Mouse (Mus musculus): ENCODE measurements around the gene Lhx3.

Gene Lhx3

DNA sequence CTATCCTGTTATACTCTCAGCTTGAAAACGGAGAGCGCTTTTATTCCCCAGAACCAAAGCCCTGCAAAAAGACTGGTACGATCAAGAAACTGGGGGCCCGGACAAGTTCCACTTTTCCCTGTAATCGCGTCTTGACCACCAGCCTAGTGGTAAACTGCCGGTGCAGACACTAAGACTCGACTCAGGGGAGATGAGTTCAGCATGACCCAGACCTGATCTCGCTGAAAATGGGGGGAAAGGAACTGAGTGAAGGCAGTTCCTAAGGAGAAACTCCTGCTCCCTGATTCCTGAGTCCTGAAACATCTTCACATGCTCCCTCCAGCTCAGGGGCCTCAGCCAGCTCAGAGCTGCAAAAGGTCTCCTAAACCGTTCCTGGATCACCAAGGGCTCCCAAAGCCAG lies 2.3 kb downstream of the Lhx3 start:
- in situ Hi-C loops (cut with MboI; ENCODE audit: low pct_unique_long_range_greater_than_20kb in 1 of 2, low sequenced_read_pairs in 2 of 2, unreplicated experiment in 1 of 2), result no loop called here

DNA sequence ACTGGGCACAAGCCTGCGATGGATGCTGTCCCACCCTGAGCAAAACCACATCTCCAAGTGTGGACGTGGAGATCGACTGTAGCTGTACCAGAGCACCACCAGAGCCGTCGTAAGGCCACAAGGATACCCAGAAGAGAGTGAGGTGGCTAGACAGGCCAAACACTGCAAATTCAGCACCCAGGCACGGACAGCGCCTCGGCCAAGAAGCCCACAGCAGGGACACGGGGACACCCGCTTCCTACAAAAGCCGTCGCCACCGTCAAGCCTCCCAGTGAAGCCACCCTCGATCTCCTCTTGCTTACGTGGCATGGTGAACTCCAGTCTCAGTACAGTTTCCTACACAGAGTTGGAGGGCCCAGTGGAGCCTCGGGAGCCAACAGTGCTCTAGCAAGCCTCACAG lies 3.0 kb downstream of the Lhx3 start:
- in situ Hi-C loops (cut with MboI; ENCODE audit: low pct_unique_long_range_greater_than_20kb in 1 of 2, low sequenced_read_pairs in 2 of 2, unreplicated experiment in 1 of 2), result no loop called here

- in situ Hi-C loops (cut with MboI; ENCODE audit: low pct_unique_long_range_greater_than_20kb in 1 of 2, low sequenced_read_pairs in 2 of 2, unreplicated experiment in 1 of 2), result no loop called here
These were observed 5.1 kb downstream of the Lhx3 start for GRCm38 (mm10) chr2:26202849-26203475.

DNA sequence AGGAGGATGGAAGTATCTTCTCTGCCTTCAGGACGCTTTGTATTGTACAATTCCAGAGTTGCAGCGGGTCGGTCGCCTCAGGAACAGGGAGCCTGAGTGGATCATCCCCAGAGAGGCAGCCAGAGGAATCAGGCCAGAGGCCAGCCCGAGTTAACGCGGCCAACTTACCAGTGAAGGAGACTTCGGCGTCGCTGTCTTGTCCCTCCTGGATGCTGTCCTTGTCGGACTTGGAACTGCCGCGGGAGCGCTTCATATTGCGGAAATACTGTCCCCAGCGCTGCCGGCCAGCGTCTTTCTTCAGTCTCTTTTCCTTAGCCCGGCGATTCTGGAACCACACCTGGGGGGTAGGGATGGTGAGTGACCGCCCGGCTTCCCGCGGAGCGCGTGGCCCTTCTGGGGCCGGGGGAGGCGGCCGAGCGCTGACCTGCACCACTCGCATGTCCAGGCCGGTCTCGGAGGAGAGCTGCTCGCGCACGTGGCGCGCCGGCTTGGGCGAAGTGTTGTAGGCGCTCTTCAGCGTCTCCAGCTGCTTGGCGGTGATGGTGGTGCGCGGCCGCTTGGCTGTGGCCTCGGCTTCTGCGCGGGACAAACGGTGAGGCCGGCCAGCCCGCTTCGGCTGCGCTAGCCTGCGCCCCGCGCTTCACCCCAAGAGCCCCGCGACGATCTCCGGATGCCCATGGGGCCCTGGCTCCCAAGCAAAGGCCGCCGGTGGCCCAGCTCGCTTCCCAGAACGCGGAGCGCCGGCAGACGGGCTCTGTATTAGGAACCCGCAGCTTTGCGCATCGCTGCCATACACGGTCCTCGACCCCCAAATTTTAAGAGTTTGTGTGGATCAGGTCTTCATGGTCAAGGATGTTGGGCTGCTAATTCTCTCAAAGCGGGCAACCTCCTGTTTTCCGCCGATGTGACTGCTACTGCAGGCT lies 5.9 kb downstream of the Lhx3 start:
- in situ Hi-C loops (cut with MboI; ENCODE audit: low pct_unique_long_range_greater_than_20kb in 1 of 2, low sequenced_read_pairs in 2 of 2, unreplicated experiment in 1 of 2), result no loop called here

- in situ Hi-C loops (cut with MboI; ENCODE audit: low pct_unique_long_range_greater_than_20kb in 1 of 2, low sequenced_read_pairs in 2 of 2, unreplicated experiment in 1 of 2), result no loop called here
These were observed 9.6 kb downstream of the Lhx3 start for GRCm38 (mm10) chr2:26198488-26198887.

- in situ Hi-C loops (cut with MboI; ENCODE audit: low pct_unique_long_range_greater_than_20kb in 1 of 2, low sequenced_read_pairs in 2 of 2, unreplicated experiment in 1 of 2), result no loop called here
These were observed 13.3 kb downstream of the Lhx3 start for GRCm38 (mm10) chr2:26194552-26195339.

DNA sequence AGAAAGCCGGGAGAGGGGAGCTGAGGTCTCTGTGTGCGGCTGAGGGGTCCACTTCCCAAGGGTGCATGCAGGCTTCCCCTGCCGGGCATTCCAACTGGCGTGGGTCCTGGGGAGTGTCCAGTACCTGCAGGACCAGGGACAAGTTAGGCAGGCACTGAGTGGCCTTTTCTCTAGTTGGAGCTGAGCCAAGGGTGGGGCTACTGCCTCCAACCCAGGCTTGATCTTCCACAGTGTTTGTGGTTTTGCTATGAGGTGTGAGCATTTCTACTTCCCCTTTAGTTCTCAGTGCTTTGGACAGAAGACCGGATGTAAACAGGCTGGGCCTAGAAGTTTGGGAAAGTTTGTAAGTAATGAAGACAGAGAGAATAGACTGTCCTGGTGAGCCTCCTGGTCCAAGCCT lies 19.6 kb downstream of the Lhx3 start:
- in situ Hi-C loops (cut with MboI; ENCODE audit: low pct_unique_long_range_greater_than_20kb in 1 of 2, low sequenced_read_pairs in 2 of 2, unreplicated experiment in 1 of 2), result no loop called here

DNA sequence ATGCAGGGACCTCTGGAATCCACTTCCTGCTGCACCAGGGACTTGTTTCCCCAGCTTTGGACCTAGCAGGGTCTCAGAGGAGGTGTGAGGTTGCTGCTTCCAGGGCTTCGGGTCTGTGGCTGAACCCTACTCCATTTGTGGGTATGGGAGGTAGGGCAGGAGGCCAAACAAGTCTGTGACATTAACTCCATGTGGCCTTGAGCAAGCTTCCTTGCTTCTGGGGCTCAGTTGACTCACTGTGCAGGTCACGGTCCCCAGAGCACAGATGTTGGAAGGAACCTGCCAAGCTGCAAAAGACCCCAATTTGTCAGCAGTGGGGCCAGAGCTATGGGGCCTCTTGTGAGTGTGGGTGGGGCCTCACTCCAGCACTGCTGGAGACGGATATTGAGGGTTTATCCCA lies 23.7 kb downstream of the Lhx3 start:
- in situ Hi-C loops (cut with MboI; ENCODE audit: low pct_unique_long_range_greater_than_20kb in 1 of 2, low sequenced_read_pairs in 2 of 2, unreplicated experiment in 1 of 2), result no loop called here

GRCm38 (mm10) chr2:26182646-26183045 lies 25.4 kb downstream of the Lhx3 start:
- in situ Hi-C loops (cut with MboI; ENCODE audit: low pct_unique_long_range_greater_than_20kb in 1 of 2, low sequenced_read_pairs in 2 of 2, unreplicated experiment in 1 of 2), result no loop called here

GRCm38 (mm10) chr2:26177189-26177588 lies 30.9 kb downstream of the Lhx3 start:
- in situ Hi-C loops (cut with MboI; ENCODE audit: low pct_unique_long_range_greater_than_20kb in 1 of 2, low sequenced_read_pairs in 2 of 2, unreplicated experiment in 1 of 2), result no loop called here

DNA sequence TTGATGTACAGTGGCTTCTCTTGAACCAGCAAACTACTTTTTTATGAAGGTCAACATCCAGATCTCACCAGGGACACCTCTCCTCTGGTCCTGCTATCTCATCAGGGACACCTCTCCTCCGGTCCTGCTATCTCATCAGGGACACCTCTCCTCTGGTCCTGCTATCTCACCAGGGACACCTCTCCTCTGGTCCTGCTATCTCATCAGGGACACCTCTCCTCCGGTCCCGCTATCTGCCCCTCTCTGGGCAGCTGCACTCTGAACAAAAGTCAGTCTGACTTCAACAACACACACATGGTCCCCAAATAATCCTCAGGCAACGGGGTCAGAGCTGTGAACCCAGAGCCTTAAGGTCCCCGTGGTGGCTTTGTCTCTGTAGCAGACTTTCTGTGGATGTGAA lies 31.4 kb downstream of the Lhx3 start:
- in situ Hi-C loops (cut with MboI; ENCODE audit: low pct_unique_long_range_greater_than_20kb in 1 of 2, low sequenced_read_pairs in 2 of 2, unreplicated experiment in 1 of 2), result no loop called here

DNA sequence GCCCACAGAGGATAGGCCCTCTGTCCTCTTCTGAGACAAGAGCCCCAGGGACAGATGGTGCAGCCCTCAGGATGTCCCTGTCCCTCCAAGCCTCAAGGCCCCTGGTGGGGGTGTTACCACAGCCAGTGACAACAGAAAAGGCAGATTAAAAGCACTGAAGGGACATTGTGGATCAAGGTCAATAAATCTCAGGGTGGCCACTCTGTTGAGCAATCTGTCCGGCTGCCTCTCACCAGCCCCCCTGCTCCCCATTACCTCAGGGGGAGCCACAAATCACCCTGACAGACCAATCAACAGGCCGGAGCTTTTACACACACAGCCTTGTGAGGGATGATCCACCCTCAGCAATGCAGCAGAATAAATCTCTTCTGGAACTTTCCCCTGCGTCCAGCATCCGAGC lies 32.9 kb downstream of the Lhx3 start:
- in situ Hi-C loops (cut with MboI; ENCODE audit: low pct_unique_long_range_greater_than_20kb in 1 of 2, low sequenced_read_pairs in 2 of 2, unreplicated experiment in 1 of 2), result no loop called here

DNA sequence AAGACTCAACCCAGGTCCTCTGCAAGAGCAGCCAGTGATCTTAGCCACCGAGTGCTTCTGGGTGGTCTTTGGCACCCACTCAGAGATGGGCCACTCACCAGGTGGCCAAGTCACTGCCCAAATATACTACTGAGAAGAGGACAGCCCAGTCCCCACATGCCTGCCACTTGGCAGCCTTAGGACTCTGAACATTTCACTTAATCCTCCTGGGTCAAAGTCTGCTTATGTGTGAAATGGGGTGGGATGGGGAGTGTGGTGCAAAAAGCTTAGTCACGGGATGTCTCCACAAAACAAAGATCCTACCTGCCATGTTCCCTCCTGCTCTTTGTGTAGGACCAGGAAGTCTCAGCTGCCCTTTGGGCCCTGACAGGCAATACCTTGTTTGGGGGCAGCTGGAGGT lies 35.9 kb downstream of the Lhx3 start:
- in situ Hi-C loops (cut with MboI; ENCODE audit: low pct_unique_long_range_greater_than_20kb in 1 of 2, low sequenced_read_pairs in 2 of 2, unreplicated experiment in 1 of 2), result loop anchor here in 1 of 2 experiments (25.0 kb wide), 1 partner anchor 390 kb away; no protein-coding TSS in a partner anchor

GRCm38 (mm10) chr2:26170376-26170775 lies 37.7 kb downstream of the Lhx3 start:
- in situ Hi-C loops (cut with MboI; ENCODE audit: low pct_unique_long_range_greater_than_20kb in 1 of 2, low sequenced_read_pairs in 2 of 2, unreplicated experiment in 1 of 2), result loop anchor here in 1 of 2 experiments (25.0 kb wide), 1 partner anchor 392 kb away; no protein-coding TSS in a partner anchor

DNA sequence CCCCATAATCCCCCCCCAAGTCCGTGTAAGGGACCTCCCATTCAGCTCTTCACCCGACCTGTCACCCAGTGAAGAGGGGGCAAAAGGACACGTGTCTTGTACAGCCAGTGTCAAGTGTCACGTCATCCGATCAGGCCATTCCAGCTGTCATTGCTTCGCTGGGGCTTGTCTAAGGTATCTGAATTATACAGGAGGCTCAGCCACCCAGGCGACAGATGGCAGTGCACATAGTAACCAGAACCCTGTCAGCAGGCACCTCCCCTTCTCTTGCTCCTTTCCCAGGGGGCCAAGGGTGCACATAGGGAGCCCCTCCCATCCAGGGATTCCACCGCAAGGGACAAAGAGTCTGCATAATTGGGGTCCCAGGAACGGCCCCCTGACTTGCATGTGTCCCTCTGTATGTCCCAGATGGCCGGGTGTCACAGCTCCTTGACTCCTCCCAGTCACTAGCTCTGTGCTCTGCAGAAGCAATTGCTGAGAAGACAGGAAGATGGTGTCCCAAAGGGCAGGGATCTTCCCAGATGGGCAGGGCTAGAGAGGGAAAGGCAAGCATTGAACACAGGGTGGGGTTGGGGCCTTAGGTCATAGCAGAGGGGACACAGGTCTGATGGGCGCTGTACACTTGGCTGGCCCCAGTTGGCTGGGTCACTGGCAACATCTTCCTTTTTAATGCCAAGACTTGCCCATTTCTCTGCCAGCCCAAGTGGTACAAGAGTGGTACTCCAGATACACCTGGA lies 39.1 kb downstream of the Lhx3 start:
- in situ Hi-C loops (cut with MboI; ENCODE audit: low pct_unique_long_range_greater_than_20kb in 1 of 2, low sequenced_read_pairs in 2 of 2, unreplicated experiment in 1 of 2), result loop anchor here in 1 of 2 experiments (25.0 kb wide), 1 partner anchor 393 kb away; no protein-coding TSS in a partner anchor

DNA sequence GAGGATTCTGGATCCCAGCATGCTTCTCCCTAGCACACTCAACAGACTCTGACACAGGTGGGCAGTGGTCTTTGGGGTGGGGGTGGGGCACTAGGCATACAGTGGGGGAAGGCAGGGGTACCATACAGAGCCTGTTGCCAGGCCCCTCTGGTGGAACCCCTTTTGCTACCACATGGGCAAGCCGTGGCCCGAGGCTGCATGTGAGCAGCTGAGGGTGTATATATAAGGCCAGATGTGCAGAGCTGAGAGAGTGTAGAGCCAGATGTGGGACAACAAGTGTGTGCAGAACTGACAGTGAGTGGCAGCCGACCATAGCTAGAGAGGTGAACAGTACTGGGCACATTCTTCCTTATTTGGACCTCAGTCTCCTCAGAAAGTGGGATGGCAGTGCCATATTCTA lies 41.2 kb downstream of the Lhx3 start:
- in situ Hi-C loops (cut with MboI; ENCODE audit: low pct_unique_long_range_greater_than_20kb in 1 of 2, low sequenced_read_pairs in 2 of 2, unreplicated experiment in 1 of 2), result loop anchor here in 1 of 2 experiments (25.0 kb wide), 1 partner anchor 395 kb away; no protein-coding TSS in a partner anchor

DNA sequence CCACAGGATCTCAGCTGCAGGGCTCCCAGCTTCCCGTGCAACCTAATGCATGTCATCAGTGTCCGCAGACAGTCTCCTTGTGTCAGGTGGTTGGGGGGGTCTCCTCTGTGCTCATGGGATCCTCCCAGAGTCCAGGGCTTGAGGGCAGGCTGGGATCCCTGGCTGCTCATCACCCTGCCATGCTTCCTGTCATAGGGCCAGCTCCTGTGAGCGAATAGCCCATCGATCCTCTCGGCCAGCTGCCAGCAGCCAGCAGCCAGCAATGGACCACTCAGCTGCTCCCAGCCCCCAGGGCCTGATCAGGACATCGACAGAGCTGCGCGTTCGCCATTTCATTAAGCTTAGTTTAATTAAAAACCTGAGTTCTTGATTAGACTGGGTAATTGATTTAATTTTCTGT lies 50.0 kb downstream of the Lhx3 start:
- in situ Hi-C loops (cut with MboI; ENCODE audit: low pct_unique_long_range_greater_than_20kb in 1 of 2, low sequenced_read_pairs in 2 of 2, unreplicated experiment in 1 of 2), result loop anchor here (5.0 to 25.0 kb wide), 4 partner anchors 67 to 404 kb away; no protein-coding TSS in a partner anchor
